Mouse (Mus musculus) liver, postnatal 0 days (tissue): ENCODE measurements around the gene Pygl.

Experiments
- CTCF ChIP-seq: sonication (generic); IDR thresholded peaks from 2 replicates; pipeline ENCODE4 v1.5.1; 2016; ENCODE audit warnings: antibody characterized with exemption, low read depth
- EP300 ChIP-seq: IDR thresholded peaks from 2 replicates; pipeline ENCODE4 v1.6.1; 2016; ENCODE audit warnings: antibody characterized with exemption, low read depth, mild to moderate bottlenecking

DNA sequence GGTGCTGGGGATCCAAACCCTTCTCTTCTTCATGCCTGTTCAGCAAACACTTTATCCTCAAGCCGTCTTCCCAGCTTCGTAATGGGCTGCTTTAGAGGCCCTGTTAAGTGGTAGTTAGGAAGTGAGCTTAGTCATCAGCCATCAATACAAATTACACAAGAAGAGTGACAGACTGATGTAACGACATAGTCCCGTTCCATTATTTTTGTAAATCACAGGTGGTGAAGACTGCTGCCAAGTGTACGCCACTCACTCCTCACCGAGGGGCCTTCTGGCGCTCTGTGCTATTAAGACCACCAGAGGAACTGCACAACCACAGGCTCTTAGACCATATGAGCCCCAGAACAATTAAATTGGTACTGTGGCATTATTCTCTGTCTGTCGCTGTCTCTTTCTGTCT lies 7.3 kb upstream of the Pygl start:
- TF ChIP-seq CTCF (no peak), EP300 (no peak)
